Mouse (Mus musculus): ENCODE results near the gene Toporsl. TPM values are rescaled to one million over a fixed set of nuclear protein-coding genes. Genes with fewer than 3 reads are reported as not detected.

Toporsl gene
- not detected in 2 replicates for polyA plus RNA-seq (2012; rRNA removed)

GRCm38 (mm10) chr4:52595927-52596326 lies at the start of gene Toporsl:
Toporsl (plus strand) TSS chr4:52596274.

Other genes starting within 250 kb of the Toporsl start
- gene Smc2, start 157.0 kb upstream of the Toporsl start, polyA plus RNA-seq (2012; rRNA removed), result 7.6 and 7.8 TPM in 2 replicates
- 0.83 and 1.4 TPM in 2 replicates for gene Vma21-ps, start 99.0 kb upstream of the Toporsl start, polyA plus RNA-seq (2012; rRNA removed)
- gene Olfr275, start 218.3 kb downstream of the Toporsl start, polyA plus RNA-seq (2012; rRNA removed), result not detected in 2 replicates